Mouse (Mus musculus) fat pad, adult 2 months (tissue): ENCODE data around the gene Agap1.
A peak's percentile ranks its signal among the peaks of the same experiment; 100 is the strongest.

Experiments used
- DNase-seq: peaks from one replicate; pipeline ENCODE4 v3.0.0-alpha.2; 2011; ENCODE audit warnings: low read depth, low spot score; ENCODE audit errors: extremely low read depth

The Agap1 gene

GRCm38 (mm10) chr1:89454196-89455123, at the start of gene Agap1:
Agap1 (plus strand) TSS chr1:89454806.
- DNase-seq, result no peak

GRCm38 (mm10) chr1:89405991-89406390, 48.6 kb upstream of the Agap1 start:
- DNase-seq, result no peak

- DNase-seq, result no peak
These were observed 46.6 kb upstream of the Agap1 start for GRCm38 (mm10) chr1:89407986-89408385.

GRCm38 (mm10) chr1:89413122-89413521, 41.5 kb upstream of the Agap1 start:
- DNase-seq, result peak; percentile 62

GRCm38 (mm10) chr1:89414563-89414962, 40.0 kb upstream of the Agap1 start:
- DNase-seq, result no peak

GRCm38 (mm10) chr1:89416929-89417328, 37.7 kb upstream of the Agap1 start:
- no peak for DNase-seq

GRCm38 (mm10) chr1:89420642-89421041, 34.0 kb upstream of the Agap1 start:
- DNase-seq, result no peak

- peak; percentile 55 for DNase-seq
These were observed 33.2 kb upstream of the Agap1 start for GRCm38 (mm10) chr1:89421401-89421800.

- DNase-seq, result peak; percentile 26
These were observed 30.0 kb upstream of the Agap1 start for GRCm38 (mm10) chr1:89424563-89424962.

- DNase-seq, result no peak
These were observed 28.5 kb upstream of the Agap1 start for GRCm38 (mm10) chr1:89426137-89426536.

GRCm38 (mm10) chr1:89428671-89429070, 25.9 kb upstream of the Agap1 start:
- DNase-seq, result no peak

GRCm38 (mm10) chr1:89429946-89430640, 24.5 kb upstream of the Agap1 start:
- no peak for DNase-seq

- DNase-seq, result no peak
These were observed 15.3 kb upstream of the Agap1 start for GRCm38 (mm10) chr1:89439351-89439750.

- no peak for DNase-seq
These were observed 13.2 kb upstream of the Agap1 start for GRCm38 (mm10) chr1:89441236-89441897.

- no peak for DNase-seq
These were observed 11.1 kb upstream of the Agap1 start for GRCm38 (mm10) chr1:89443512-89443911.

GRCm38 (mm10) chr1:89444014-89444413, 10.6 kb upstream of the Agap1 start:
- no peak for DNase-seq

GRCm38 (mm10) chr1:89450139-89450538, 4.5 kb upstream of the Agap1 start:
- no peak for DNase-seq

GRCm38 (mm10) chr1:89452138-89452537, 2.5 kb upstream of the Agap1 start:
- DNase-seq, result no peak

GRCm38 (mm10) chr1:89453666-89454065, 940 bp upstream of the Agap1 start:
- no peak for DNase-seq

- DNase-seq, result no peak
These were observed 950 bp downstream of the Agap1 start for GRCm38 (mm10) chr1:89455421-89456091.

- peak; percentile 96 for DNase-seq
These were observed 1.9 kb downstream of the Agap1 start for GRCm38 (mm10) chr1:89456456-89456855.
